Mouse (Mus musculus): ENCODE data around the gene Grb10. TPM values are rescaled to one million over a fixed set of nuclear protein-coding genes. Genes with fewer than 3 reads are reported as not detected.

Grb10 gene
- total RNA-seq, 2 experiments from 2014 or later: 35.0 to 41.9 TPM

DNA sequence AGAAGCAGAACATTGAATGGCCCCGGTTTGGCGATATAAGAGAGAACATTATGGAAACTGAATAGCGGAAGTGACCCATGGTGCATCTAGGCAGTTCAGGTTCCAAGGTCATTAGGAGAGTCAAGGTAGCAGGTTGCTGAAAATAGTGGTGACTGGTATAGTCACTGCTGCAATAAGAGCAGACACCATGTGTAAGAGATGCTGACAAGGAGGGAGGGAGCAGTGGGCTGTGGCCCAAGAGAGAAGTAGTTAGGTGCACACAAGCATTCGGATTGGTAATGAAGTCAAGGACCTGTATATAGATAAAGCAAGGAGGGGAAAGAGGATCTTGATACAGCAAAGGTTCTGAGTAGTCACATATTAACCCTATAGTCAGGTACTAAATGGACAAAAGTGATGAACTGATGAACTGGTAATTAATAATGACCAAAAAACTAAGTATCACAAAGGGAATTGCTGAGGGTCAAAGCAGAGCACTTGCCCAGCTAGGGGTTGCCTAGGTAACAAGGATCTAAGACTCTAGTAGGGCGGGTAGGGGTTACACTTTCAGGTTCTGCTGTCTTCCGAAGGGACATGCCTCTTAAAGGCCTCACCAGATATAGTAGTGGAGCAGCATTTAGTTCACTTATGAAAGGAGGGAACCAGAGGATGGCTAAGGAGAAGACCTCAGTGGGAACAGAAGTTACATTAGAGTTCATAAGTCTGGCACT, 65.9 kb downstream of the Grb10 start:
- DNase-seq (ENCODE audit: low spot score in 2 of 2): no peak

DNA sequence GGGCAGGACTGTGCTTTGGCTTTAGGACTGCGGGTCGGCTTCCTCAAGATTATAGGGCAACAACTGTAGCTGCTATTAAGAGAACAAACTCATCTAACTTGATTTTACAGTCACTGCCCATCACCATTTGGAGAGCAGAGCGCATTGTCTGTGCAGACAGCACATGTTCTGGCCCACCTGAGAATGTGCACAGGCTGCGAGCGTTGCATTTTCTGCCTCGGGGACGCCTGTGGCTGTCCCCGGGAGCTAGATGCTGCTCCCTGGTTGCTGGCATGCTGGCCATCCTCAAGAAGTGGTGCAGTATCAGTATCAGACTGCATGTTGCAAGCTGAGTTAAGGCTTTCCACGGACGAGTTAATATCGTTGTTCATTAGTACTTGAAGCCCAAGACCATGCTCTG, 68.2 kb downstream of the Grb10 start:
- DNase-seq (ENCODE audit: low spot score in 2 of 2): no peak

DNA sequence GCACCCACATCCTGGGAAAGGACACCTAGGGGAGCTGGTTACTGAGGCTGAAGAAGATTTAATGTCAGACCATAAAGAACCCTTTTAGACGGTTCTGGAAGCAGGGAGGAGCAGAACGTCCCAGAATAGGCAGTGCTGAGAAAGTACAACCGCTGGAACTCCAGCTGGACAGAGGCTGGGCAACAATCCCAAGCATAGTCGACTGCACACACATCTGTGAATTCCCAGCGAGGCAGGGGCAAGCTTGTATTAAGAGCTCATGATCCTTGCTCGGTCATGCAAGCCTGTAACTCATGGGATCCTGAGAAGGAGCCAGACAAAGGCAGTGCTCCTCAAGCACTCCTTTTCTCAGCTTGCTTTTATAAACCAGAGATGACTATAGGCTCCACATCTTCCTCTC, 69.7 kb downstream of the Grb10 start:
- no peak for DNase-seq (ENCODE audit: low spot score in 2 of 2)

DNA sequence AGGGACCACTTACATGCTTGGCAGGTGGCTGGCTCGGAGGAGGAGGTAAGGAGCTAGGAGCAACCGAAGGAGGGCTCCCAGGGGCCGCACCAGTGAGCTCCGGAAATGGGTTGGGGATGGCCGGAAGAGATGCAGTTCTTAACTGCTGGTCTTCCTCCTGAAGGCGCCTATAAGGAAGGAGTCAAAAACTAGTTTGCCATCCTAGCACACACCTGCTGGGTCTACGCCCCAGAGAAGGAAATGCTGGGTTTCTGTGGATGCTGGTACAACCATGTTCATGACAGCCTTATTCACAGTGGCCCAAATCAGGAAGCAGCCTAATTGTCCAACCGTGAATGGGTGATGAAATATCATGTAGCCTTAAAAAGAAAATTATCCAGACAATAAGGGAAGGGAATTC, 71.0 kb downstream of the Grb10 start:
- DNase-seq (ENCODE audit: low spot score in 2 of 2): no peak

DNA sequence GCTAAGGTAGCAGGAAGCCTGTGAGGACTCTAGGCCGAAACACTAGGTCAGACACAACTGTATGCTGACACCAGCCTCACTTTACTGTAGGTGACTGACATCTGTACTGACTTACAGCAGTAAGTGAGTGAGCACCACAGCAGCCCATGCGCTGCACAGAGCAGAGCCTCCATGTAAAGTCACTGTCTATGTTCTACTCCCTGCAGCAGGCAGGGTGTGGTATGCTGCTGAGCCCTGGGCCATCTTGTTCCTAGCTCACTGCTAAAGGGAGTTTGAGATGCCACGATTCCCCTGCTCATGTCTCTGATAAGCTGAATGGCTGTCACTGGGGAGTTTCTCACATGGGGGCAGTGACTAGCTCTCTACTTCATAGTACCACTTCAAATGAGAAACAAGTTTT, 72.3 kb downstream of the Grb10 start:
- DNase-seq (ENCODE audit: low spot score in 2 of 2): no peak

DNA sequence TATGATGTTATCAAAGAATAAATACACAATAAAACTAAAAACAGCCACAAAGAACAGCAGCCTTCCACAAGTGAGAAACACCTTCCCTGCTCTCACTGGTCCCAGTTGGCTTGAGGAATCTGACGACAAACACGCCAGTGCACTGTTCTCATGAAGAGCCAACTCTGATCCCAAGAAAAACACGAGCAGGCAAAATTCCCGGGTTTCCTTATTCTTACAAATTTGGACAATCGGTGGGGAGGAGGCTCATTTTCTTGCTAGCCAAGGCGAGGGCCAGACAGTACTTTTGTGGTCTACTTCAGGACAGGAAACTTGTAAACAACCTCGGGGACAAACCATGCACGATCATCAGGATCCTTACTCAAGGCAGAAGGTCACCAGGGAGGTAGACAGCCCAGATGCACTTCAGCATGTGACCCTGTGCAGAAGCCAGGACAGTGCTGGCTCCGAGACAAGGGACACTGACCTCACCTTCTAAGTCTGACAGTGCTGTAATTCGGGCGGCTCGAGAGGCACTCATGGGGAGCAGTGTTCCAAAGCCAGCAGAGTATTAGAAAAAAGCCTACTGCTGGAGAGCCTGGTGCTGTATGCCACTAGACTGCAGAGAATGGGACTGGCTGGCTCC, 72.9 kb downstream of the Grb10 start:
- DNase-seq (ENCODE audit: low spot score in 2 of 2): no peak

DNA sequence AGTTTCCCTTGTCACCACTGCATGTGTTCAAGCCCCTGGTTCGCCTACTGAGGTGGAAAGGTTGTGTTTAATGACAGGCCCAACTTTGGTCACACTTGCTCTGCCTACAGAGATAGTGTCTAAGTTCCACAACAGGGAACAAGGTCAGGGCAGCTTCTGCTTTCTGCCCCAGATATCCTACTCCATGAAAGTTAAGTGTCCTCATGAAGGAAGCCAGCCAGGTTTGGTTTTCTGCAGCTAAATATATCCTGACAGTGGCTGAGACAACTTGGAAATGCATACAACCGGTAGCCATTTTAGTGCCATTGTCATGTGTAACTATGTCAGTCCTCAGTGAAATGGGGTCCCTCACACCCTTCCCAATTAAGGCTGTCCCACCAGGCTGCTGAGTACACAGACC, 73.8 kb downstream of the Grb10 start:
- DNase-seq (ENCODE audit: low spot score in 2 of 2): no peak

DNA sequence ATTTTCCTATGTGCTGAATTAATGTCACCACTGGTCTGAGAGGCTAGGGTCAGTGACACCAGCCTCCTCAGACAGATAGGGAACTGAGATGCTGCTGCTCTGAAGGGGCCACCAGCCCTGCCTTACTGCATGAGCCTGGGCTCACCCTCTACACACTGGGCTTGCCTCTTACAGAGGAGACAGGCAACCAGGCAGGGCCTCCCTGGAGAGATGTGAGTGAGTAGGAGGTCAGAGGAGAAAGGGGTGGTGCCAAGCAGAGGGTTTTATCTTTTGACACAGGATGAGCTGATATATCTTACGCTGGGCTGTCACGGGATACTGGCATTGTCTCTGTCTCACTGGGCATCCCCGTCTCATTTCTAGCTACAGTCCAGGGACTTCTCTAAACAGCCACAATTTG, 74.9 kb downstream of the Grb10 start:
- no peak for DNase-seq (ENCODE audit: low spot score in 2 of 2)

DNA sequence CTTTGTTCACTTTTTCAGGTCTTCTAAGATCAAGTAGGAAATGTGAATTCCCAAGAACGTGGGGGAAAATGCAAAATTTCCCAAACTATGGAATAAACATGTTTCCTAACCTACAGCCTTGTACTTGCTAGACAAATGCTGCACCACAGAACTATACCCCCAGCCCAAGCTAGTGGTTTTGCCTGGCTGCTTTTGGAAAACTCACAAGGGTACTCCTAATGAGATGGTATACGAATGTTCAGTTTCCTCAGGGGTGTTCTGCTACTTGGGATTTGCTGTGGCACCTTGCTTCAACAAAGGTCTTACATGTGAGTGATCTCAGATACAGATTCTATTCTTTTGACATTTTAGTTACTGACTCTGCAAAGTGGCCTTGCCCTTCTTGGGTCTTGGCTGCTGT, 75.4 kb downstream of the Grb10 start:
- DNase-seq (ENCODE audit: low spot score in 2 of 2): no peak

DNA sequence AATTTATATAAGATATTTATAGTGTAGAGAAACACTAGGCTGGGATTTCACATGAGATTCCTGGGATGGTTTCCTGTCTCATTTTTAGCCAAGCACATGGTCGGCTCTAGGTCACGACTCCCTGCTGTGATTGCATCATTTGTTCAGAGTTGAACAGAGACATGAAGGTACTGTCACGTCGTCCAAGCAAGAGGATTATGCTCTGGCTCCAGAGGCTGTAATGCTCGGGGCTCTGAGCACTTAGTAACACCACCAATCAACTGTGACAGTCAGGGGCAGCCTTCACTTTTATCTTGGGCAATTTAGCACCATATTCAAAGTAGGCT, 75.9 kb downstream of the Grb10 start:
- DNase-seq (ENCODE audit: low spot score in 2 of 2): no peak

DNA sequence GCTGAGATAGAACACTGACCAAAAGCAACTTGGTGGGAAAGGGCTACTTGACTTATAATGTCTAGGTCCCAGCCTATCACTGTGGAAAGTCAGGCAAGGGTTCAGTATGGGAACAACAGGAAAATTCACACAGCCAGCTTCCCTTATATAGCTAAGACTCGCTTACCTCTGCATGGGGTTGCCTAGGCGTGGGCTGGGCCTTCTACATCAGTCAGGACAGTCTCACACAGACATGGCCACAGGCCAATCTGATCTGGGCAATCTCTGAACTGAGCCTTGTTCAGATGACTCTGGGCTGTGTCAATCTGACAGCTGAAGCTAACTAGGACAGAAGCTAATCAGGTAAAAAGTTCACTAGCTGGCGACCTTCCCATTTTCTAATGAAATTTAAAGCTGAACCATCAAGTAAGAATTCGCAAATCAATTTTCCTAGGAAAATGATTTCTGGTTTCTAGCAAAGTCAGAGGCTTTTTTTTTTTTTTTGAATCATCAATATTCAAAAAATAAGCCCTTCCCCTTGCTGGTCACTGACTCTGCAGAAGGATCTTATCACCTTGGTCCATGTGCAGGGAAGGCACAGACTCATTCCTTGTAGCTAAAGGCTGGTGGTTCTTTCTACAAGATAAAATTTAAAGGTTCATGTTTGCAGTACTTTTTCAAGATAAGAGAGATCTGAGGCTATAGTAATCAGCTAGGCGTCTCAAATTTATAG, 76.4 kb downstream of the Grb10 start:
- DNase-seq (ENCODE audit: low spot score in 2 of 2): no peak

DNA sequence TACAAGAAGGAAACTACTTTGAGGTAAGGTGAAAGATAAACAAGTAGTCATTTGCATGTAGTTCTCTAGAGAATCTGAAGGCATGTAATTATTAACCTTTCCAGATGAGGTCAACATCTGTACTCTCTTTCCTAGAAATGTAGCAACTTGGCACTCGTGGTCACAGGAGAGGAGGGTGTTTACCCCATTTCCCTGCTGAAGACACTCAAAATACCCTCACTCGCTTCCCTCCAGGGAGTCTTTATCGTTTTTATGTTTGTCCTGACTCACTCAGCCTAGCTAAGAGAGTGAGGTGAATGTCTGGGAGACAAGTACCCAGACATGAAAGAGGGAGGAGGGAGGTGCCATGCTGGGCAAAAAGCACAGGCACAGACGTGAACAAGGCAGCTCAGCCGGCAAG, 77.6 kb downstream of the Grb10 start:
- no peak for DNase-seq (ENCODE audit: low spot score in 2 of 2)

DNA sequence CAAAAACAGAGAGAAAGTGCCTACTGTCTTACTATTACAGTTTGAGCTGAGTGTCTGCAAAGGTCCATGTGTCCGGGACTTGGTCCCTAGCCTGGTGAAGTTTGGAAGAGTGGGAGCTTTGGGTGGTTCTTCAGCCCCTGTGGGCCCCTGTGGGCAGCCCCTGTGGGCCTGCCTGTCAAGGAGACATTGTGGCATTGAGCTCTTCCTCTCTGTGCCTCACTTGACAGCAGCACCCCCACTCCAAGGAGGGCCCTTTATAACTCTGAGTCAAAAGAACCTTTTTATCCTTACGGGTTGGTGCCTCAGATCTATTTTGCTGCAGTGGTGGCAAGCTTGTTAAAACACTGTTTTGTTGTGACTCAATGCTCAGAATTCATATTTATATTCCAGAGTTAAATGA, 78.3 kb downstream of the Grb10 start:
- DNase-seq (ENCODE audit: low spot score in 2 of 2): no peak

DNA sequence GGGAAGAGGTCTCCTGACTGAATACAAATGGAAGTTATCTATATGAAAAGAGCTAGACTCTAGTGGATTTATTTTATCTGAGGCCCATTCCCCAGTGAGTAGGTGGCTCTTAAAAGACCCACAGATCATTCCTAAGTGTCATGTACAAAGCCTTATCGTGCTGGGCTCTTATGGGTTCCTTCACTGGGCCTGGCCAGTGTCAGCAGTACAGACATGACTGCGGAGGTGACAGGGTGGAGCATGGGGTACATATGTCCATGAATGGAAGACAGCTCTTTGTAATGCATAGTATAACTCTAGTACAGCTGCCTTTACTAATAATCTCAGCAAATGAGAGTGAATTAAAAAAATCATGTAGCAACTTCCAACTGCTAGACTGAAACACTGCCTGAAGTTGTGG, 80.0 kb downstream of the Grb10 start:
- no peak for DNase-seq (ENCODE audit: low spot score in 2 of 2)

DNA sequence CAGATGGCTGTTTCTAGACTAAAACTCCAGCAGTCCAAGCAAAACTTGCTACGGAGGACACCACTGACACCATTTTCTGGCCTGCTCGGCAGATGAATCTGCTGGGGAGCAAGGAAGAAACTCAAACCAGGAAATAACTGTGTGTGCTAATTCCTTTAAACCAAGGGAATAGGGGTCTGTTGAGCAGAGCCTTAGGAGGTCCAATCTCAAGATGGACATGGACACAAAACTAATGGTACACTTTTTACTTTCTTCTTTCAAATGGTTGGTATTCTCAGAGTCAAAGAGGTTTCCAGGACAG, 80.5 kb downstream of the Grb10 start:
- no peak for DNase-seq (ENCODE audit: low spot score in 2 of 2)

DNA sequence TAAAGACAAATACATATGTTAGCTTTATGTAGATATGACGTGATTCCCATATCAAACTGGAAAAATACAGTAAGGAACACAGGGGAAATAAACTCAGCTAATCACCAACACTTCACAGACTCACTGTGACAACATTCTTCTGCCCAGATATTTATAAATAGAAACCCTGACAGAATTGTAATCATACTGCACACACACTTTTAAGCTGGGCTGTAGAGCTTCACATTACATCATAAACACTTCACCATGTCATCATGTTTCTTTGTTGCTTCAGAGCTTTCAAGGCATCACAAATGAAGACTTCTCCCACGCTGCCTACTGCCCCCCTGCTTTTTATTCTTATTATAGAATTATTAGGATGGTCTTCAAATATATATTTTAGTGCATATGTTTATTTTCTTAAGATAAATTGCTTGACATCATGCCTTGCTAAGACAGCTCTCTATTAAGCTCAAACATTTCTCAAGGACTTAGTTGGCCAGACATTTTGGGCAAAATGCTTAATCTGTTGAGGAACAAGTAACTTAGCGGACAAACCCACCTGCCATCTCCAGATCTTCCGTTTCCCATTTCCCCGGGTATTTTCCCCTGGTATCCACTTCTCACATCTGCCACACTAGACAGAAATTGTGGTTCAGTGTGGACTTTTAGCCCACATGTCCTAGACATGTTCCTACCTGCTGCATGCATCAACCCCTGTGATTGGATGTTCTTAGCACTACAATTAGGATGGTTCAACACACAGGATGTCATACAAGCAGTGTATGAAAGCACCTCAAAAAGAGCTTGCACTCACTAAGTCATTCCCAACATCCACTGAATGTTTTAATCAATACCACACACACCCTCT, 81.0 kb downstream of the Grb10 start:
- DNase-seq (ENCODE audit: low spot score in 2 of 2): no peak

DNA sequence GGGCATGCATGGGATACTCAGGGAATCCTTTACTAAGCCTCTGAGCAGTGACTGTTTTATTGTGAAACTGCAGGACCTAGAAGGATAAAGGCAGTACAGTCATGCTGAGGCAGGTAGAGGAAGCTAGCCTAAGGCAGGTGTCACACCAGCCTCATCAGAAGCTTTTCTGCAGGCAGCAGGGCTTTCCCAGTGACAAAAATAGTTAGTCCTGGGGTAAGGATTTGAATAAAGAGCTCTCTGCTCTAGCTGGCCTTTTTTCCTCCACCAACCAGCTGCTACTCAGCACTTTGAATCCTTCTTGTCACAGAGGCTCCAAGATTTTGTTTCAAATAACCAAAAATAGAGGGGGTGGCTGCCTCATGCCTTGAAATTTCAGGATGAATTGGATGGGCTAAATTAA, 82.7 kb downstream of the Grb10 start:
- no peak for DNase-seq (ENCODE audit: low spot score in 2 of 2)

DNA sequence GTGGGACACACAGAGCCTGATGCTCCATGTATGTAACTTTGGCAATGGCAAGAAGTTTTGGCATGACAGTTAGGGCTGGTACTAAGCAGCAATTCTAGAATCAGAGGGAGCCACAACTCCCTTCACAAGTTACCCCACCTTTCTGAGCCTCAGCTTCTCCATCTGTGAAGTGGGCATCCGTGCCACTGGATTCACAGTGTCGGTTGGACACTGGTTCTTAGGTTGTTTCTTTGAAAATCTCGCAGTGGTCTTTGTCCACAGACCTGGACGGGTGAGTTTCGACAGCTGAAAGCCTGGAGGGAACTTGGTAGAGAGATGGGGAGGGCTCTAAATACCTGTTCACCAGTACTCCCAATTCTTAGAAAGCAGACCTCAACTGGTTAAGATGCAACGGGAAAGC, 83.9 kb downstream of the Grb10 start:
- no peak for DNase-seq (ENCODE audit: low spot score in 2 of 2)

DNA sequence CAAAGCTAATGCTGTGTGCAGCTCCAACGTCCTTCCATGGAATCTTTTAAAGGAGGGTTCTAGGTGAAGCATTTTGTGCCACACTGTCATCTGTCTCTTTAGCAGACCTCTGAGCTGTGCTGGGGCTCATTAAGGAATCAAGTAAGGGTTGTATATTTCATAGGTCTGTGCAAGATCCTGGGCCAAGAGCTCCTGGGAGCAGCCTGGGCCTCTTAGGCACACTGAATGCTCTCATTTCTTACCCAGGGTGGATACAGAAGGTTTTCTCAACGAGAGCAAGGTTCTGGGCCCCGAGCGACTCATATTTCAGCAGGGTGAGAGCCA, 84.4 kb downstream of the Grb10 start:
- no peak for DNase-seq (ENCODE audit: low spot score in 2 of 2)

DNA sequence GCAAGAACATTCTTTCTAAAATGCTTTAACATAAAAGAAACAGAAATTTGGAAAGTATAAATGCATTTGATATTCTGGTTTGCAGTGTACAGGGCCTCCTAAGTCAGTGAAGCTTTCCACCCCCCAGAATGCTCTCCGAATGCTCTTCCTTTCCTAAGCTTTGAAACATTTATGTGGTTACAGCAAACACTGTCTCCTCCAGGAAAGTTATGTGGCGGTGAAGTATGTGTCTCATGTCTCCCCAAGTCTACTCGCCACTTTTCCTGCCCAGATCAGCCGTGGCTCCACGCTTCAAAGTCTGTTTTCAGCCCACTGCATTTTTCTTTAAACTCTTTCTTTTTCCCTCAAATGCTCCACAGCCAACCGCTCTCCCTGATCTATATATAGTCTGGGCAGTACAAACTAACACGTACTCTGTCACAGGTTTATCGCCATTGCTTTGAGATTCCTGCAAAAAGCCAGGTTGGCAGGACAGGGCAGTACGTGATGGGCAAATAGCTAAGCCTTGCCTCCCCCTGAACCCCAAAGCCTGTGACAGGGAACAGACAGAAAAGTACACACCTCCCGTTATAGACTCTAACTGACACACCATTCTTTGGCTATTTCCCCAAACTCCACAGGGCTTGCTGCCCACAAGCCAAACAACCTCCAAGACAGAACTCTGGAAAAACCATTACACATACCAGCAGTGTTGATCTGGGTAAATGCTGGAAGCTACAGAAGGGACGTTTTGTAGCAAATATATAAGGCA, 84.9 kb downstream of the Grb10 start:
- no peak for DNase-seq (ENCODE audit: low spot score in 2 of 2)

DNA sequence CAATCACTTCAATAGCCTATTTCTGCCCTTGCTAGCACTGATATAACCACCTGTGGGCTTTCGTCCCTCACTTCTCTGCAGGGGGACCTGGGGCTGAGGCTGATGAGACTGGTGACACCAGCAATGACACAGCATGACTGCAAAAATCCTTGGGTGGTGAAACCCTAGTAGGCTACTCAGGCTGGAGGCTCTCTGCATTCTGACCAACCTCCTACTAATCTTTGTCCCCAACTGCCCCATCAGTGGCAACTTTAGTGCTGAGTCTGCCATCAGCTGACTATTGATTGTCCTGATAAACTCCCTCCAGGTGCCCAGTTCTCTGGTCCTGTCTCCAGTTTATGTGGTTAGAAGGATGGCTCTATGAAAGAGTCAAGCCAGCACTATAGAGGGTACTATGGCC, 85.9 kb downstream of the Grb10 start:
- no peak for DNase-seq (ENCODE audit: low spot score in 2 of 2)

DNA sequence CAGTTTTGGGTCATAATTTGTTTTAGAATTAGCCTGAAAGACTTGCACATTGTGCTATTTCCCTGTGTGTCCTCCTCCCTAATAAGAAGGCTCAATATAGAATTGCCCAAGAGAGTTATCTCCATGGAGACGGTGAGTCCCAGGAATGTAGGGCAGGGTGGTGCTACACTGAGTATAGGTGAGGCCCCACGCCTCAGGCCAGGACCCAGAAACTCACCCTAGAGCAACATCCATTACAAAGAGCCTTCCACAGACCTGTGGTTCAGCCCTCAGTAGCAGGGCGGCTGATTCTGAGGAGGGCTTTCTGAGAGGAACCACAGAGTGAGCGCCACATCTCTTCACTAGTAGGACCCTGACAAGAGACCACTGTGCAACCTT, 89.5 kb downstream of the Grb10 start:
- DNase-seq (ENCODE audit: low spot score in 2 of 2): no peak
